Mouse (Mus musculus) liver, embryonic 14.5 days (tissue): ENCODE results near the gene E2f6.

Experiments
- CTCF ChIP-seq: IDR thresholded peaks from 2 replicates; pipeline ENCODE4 v1.5.1; 2016; ENCODE audit warnings: antibody characterized with exemption, low read depth, control low read depth
- EP300 ChIP-seq: IDR thresholded peaks from 2 replicates; pipeline ENCODE4 v1.6.1; 2016; ENCODE audit warnings: antibody characterized with exemption, low read depth

DNA sequence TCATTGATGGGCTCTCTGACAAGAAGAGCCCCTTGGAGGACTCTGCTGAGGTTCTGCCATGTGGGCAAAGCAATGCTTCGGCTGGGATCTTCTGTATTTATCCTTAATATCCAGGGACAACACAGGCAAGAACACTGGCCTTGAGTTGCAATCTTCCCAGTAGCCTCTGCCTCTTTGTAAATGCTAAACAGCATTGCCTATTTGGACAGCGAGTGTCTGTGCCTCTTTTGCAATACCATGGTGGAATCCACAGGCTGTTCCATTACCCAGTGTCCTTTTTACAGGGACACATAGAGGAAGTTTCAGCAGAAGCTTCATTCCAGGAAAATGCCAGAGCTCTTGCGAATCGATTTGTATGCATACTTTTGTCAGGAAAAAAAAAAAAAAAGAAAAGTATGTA lies 53.7 kb downstream of the E2f6 start:
- TF ChIP-seq CTCF (no peak), EP300 (no peak)
